ENCODE assay signal across 16 mouse cellular contexts in the genomic region with DNA sequence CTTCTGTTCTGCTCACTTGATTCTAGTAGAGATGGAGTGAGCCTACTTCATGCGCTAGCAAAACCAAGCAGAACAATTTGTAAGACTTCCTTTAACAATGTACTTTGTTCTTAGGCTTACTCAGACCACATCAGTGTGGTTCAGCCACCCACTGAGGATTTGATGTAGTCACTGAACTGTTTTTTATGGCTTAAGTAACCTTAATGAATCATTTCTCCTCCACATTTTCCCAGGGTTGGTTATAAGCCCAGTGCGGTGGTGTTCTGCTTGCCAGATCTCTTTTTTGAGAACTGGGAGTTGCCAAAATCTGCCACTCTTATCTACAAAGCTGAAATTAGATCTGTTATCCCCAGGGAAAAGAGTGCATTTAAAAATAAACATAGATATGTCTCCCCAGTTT. TPM values are rescaled to one million over a fixed set of nuclear protein-coding genes. Genes with fewer than 3 reads are reported as not detected.
A peak's percentile ranks its signal among the peaks of the same experiment; 100 is the strongest.
DNase-seq lines count a peak whose midpoint lies in the region; ATAC-seq and TF ChIP-seq lines count a peak whose summit lies in the region.
"Had no signal": no experiment of that assay in that cellular context is flagged by ENCODE, and none has a peak within 500 bp of the region (broad histone marks: within the 10 kb centered on the region; RNA-seq: fewer than 3 reads in every experiment).

No protein-coding gene starts in this region.

- no peak overlapping the region for H3K9ac ChIP-seq in neural tube, embryonic 15.5 days (replicated peaks)
- H3K9ac ChIP-seq: midbrain, embryonic 15.5 days had no signal

- no peaks in the 10 kb centered on the region for H3K9me3 ChIP-seq in neural tube, embryonic 15.5 days (replicated peaks)
- H3K9me3 ChIP-seq: midbrain, embryonic 15.5 days had no signal

- no peak for ATAC-seq in neural tube, embryonic 15.5 days (ENCODE audit: low FRiP score)
- ATAC-seq: hindbrain, postnatal 0 days; midbrain, embryonic 15.5 days had no signal

- no peak overlapping the region for H3K4me3 ChIP-seq in layer of hippocampus, adult 2 months
- H3K4me3 ChIP-seq in neural tube, embryonic 15.5 days (replicated peaks): no peak overlapping the region
- H3K4me3 ChIP-seq: midbrain, embryonic 15.5 days had no signal

- H3K4me2 ChIP-seq in neural tube, embryonic 15.5 days: no peak overlapping the region
- H3K4me2 ChIP-seq: midbrain, embryonic 15.5 days had no signal

- peaks cover 65% of the 10 kb centered on the region for H3K36me3 ChIP-seq in neural tube, embryonic 15.5 days

- 94% methylated on average over 2 of the region's 2 CpGs for WGBS in neural tube, embryonic 15.5 days

- peak; percentile 30 to 66 for DNase-seq in frontal cortex, adult 2 months (ENCODE audit: extremely low spot score in 1 of 2, low spot score in 1 of 2)
- DNase-seq in frontal cortex, postnatal 10 days (ENCODE audit: low spot score in 2 of 2): no peak
- peak; percentile 15 to 65 for DNase-seq in layer of hippocampus, adult 2 months (ENCODE audit: low spot score in 2 of 2)
- DNase-seq in layer of hippocampus, adult 9-10 months (ENCODE audit: low spot score): no peak
- DNase-seq in 416B (ENCODE audit: low read depth): peak; percentile 43
- DNase-seq in fat pad, adult 2 months (ENCODE audit: extremely low read depth, low read depth, low spot score): peak; percentile 36
- DNase-seq in thymus, postnatal 14 days: no peak
- DNase-seq: gastrocnemius, postnatal 14 days; liver; lung, postnatal 36 days; spleen, adult 18-20 months; thymus, adult 2 months had no signal

- no peak for TF ChIP-seq CTCF in layer of hippocampus, adult 2 months (conservative IDR thresholded peaks at IDR 0.05)

- no peaks in the 10 kb centered on the region for H3K27me3 ChIP-seq in neural tube, embryonic 15.5 days (replicated peaks)
- H3K27me3 ChIP-seq: midbrain, embryonic 15.5 days had no signal

- peak overlapping the region; percentile 47; the same call in 1 of the 2 replicates for H3K27ac ChIP-seq in layer of hippocampus, adult 2 months
- H3K27ac ChIP-seq in neural tube, embryonic 15.5 days (replicated peaks): no peak overlapping the region
- H3K27ac ChIP-seq: hindbrain, postnatal 0 days; midbrain, embryonic 15.5 days had no signal

- no peaks in the 10 kb centered on the region for H3K4me1 ChIP-seq in neural tube, embryonic 15.5 days
- H3K4me1 ChIP-seq: midbrain, embryonic 15.5 days had no signal

RNA-seq across cellular contexts. Expression of gene Blmh, which starts 28.9 kb away (rescaled TPM):
- 39.8 and 41.7 TPM in 2 replicates for polyA plus RNA-seq in frontal cortex, adult 2 months (2012; rRNA removed)
- total RNA-seq in layer of hippocampus, adult 2 months (2021): 10 to 100 TPM; 57.7 to 58.2 TPM
- polyA plus RNA-seq in neural tube, embryonic 15.5 days (2015; fragmentation: Nextera tagmentation; extraction: Ambion mirVana): 133 and 138 TPM in 2 replicates

RNA-seq across cellular contexts. Expression of gene Slc6a4, which starts 44.9 kb away (rescaled TPM):
- polyA plus RNA-seq in frontal cortex, adult 2 months (2012; rRNA removed): 0.19 and 0.20 TPM in 2 replicates
- total RNA-seq in layer of hippocampus, adult 2 months (2021): not detected
- polyA plus RNA-seq in neural tube, embryonic 15.5 days (2015; fragmentation: Nextera tagmentation; extraction: Ambion mirVana): 1.6 and 3.0 TPM in 2 replicates

RNA-seq across cellular contexts. Expression of gene Tmigd1, which starts 51.6 kb away (rescaled TPM):
- polyA plus RNA-seq in frontal cortex, adult 2 months (2012; rRNA removed): 0.11 TPM in 1 of 2 replicates, not detected in the other
- total RNA-seq in layer of hippocampus, adult 2 months (2021): not detected
- polyA plus RNA-seq in neural tube, embryonic 15.5 days (2015; fragmentation: Nextera tagmentation; extraction: Ambion mirVana): 0.18 TPM in 1 of 2 replicates, not detected in the other
- total RNA-seq: neutrophil, adult 5-6 weeks had no signal
- polyA plus RNA-seq: hindbrain, postnatal 0 days; midbrain, embryonic 15.5 days had no signal

Comparison
In these comparisons a context has a peak if more than half of its experiments do, and no peak if none do; other contexts are left out.
1. DNase-seq: peak in frontal cortex, adult 2 months (2 of 2), layer of hippocampus, adult 2 months (2 of 2), 416B (single experiment) and fat pad, adult 2 months (single experiment); none in frontal cortex, postnatal 10 days (0 of 2), layer of hippocampus, adult 9-10 months (single experiment) and thymus, postnatal 14 days (single experiment).